Mouse (Mus musculus): Measurements from ENCODE around the gene Tia1.

Tia1 gene

DNA sequence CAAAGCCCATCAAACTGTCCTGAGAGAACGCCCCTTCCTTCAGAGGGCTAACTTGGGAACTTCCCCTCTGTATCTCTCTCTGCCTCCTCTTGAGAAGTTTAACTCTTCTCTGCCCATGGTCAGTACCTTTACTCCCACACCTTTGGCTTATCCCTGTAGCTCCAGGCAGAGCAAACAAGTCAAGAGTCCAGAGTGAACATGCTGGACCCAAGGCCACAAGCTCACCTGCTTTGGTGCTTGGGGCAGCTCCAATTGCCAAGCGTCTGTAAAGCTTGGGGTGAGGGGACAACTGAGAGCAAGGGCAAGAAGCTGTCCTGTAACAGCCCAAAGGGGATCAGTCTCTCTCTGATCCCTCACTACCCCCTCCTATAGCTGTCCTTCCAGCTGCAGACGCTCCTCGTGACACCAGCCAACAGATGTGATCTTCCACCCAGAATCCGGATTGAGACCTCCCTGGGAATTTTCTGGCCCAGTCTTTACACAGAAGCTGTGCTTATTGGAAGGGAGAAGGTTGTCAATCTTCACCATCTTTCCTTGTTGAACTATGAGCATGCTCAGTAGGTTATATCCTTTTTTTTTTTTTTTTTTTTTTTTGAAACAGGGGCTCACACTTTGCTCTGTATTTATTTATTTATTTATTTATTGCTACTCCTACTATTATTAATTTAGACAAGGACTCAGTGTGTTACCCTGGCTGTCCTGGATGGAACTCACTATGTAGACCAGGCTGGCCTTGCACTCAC is 18.5 kb upstream of the Tia1 start:
- no peak for DNase-seq (ENCODE audit: low read depth, low spot score)

- no peak for DNase-seq (ENCODE audit: low read depth, low spot score)
Observed at GRCm38 (mm10) chr6:86387313-86387712, 16.7 kb upstream of the Tia1 start.

DNA sequence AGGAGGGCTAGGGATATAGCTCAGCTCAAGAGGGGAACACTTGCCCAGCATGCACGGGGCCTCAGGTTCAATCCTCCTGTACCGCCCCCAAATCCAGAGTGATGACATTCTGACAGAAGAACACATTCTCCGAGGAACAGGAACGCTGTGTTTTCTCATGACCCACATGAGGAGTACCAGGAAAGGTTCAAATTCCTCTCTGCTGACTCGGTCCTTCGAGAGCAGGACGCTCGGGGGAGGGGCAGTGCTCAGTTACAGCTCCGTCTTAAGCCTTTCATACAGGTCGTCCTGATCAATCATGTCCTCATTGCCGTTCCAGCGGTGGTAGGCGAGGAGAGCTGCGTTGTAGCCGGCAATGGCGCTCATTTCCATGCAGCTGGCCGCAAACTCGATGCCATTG is 15.6 kb upstream of the Tia1 start:
- DNase-seq (ENCODE audit: low read depth, low spot score) = no peak

- DNase-seq (ENCODE audit: low read depth, low spot score) = no peak
Observed at GRCm38 (mm10) chr6:86391326-86391725, 12.7 kb upstream of the Tia1 start.

GRCm38 (mm10) chr6:86393187-86393586 is 10.8 kb upstream of the Tia1 start:
- no peak for DNase-seq (ENCODE audit: low read depth, low spot score)

DNA sequence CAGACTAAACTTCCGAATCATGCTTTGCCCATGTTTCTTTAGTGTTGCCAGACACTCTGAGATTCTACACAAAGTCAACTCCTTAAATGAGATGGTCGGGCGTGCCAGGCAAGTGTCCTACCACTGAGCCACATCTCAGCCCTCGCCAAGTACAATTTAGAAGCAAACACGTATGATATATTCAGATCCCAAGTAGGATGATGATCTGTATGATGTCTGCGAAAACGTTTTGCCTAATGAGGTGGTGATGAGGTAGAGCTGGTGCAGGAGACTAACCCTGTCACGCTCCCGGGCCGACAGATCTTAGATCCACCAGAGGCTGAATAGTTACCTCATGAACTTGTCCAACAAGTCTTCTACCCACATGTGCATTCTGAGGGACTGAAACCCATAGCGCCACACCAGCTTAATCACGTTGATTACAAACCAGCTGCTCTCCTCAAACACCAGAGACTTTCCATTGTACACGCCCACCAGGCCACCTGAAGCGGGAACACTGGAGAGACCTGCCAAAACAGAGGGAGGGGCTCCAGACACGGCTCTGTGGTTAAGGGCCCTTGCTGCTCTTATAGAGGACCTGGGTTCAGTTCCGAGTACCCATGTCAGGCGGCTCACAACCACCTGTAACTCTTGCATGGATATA is 9.8 kb upstream of the Tia1 start:
- no peak for DNase-seq (ENCODE audit: low read depth, low spot score)

GRCm38 (mm10) chr6:86395021-86395420 is 9.0 kb upstream of the Tia1 start:
- no peak for DNase-seq (ENCODE audit: low read depth, low spot score)

GRCm38 (mm10) chr6:86395969-86396368 is 8.1 kb upstream of the Tia1 start:
- DNase-seq (ENCODE audit: low read depth, low spot score) = no peak

DNA sequence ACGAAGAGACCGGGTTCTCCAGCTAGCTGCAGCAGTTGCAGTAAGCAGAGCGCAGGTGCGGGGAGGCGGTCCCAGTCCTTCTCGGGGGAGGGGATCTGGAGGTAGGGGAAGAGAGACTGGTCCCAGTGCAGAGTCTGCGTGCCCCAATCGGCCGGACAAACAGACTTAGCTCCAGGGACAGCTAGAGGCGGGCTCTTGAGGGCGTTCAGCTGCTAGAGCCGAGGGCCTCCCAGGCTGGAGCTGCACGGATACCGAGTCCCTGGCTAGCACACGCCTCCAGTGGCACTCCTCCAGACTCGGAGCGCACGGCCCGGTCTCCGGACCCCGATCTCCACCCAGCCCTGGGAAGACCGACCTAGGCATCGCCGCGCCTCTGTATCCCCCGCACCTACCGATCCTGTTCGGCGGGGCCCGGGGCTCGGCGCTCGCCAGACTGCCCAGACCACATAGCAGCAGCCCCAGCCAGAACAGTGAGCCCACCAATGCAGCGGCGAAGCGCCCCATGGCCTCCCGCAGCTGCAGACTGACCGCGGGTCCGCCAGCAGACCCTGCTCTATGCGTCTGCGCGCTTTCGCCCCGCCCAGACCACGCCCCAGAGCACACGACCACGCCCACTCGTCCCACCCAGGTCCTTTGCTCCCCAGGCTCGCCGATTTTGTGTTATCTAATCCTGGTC is 7.3 kb upstream of the Tia1 start, which contains the start of gene Pcyox1:
Gene Pcyox1, minus strand, starts transcription at position 574 of the 676 bp plus-strand sequence.
- peak; percentile 86 for DNase-seq (ENCODE audit: low read depth, low spot score)

- no peak for DNase-seq (ENCODE audit: low read depth, low spot score)
Observed at GRCm38 (mm10) chr6:86397257-86397980, 6.6 kb upstream of the Tia1 start.

DNA sequence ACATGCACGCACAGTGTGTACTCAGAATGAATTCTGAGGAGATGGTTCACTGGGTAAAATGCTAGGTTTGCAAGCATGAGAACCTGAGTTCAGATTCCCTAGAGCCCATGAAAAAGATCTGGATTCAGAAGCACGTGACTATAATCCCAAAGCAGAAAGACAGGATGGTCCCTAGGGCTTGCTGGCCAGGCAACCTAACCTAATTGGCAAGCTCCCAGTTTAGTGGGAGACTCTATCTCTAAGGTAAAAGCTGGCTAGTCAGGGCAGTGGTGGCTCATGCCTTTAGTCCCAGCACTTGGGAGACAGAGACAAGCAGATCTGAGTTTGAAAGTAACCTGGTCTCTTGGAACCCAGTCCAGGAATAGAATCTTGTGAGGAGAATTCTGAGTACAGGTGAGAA is 5.0 kb upstream of the Tia1 start:
- no peak for DNase-seq (ENCODE audit: low read depth, low spot score)

DNA sequence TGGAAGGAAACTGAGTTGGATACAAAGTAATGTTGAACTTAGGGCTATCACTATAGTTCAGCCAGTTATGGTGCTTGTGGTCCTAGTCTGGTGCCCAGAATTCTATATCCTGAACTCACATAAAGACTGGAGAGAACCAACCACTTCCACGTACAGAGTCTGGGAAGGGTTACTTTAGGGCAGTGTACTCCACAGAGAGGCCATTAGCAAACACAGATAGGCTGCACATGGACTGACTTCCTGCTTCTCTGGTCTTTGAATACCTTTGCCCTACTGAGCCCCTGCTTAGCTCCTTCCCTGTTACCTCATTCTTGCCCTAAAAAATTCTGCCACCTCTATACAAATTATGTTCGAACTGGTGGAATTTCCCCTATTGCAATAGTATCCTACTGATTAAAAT is 4.0 kb upstream of the Tia1 start:
- no peak for DNase-seq (ENCODE audit: low read depth, low spot score)

- peak; percentile 91 for DNase-seq (ENCODE audit: low read depth, low spot score)
Observed at GRCm38 (mm10) chr6:86400972-86401371, 3.0 kb upstream of the Tia1 start.

GRCm38 (mm10) chr6:86402681-86403607 is 1.1 kb upstream of the Tia1 start:
- DNase-seq (ENCODE audit: low read depth, low spot score) = no peak

GRCm38 (mm10) chr6:86403728-86404099 is 305 bp upstream of the Tia1 start:
- DNase-seq (ENCODE audit: low read depth, low spot score) = peak; percentile 85

- peak; percentile 47 for DNase-seq (ENCODE audit: low read depth, low spot score)
Observed at GRCm38 (mm10) chr6:86404996-86405395, 977 bp downstream of the Tia1 start.

DNA sequence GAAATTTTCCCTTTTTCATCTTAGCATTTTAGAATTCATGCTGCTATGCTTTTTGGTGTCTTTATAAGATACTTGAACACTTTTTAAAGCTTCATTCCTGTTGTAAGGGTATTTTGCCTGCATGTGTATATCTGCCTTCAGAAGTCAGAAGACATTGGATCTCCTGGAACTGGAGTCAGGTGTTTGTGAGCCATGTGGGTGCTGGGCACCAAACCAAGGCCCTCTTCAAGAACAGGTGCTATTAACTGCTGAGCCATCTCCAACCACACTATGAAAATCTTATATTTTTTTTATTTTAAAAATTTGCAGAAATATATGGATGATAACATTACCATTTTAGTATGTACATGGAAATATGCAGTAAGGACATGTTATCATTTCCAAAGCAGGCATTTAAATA is 2.3 kb downstream of the Tia1 start:
- no peak for DNase-seq (ENCODE audit: low read depth, low spot score)

DNA sequence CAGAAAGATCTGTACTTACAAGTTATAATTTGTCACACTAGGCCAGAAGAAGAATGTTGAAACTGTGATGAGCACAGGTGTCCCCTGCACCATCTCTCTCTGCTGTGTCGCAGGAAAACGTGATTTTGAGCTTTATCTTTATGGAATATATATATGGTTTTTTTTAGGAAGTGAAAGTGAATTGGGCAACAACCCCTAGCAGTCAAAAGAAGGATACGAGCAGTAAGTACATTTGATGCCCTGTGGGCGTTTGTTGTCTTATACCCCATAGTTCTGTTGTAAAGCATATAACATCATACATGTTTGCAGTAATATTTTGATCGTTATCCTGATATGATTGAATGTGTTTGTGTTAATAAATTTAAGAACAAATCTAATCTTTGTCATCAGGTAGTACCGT is 14.7 kb downstream of the Tia1 start:
- no peak for DNase-seq (ENCODE audit: low read depth, low spot score)

GRCm38 (mm10) chr6:86419239-86419638 is 15.2 kb downstream of the Tia1 start:
- DNase-seq (ENCODE audit: low read depth, low spot score) = no peak

DNA sequence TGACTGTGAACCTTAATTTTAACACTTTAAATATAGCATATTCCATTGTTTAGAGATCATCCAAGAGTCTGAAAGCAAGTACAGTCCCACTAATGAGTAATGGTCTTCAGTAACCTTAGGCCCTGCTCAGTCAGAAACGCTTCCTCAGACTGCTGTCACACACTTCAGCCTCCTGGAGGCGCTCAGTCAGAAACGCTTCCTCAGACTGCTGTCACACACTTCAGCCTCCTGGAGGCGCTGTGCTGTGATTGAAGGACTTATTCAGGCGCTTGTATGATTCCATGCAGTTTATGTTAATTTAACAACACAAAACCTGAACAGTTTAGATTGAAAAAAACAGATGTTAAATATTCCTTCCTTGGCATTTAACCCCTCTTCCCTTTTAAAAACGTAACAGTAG is 16.5 kb downstream of the Tia1 start:
- peak; percentile 82 for DNase-seq (ENCODE audit: low read depth, low spot score)

- no peak for DNase-seq (ENCODE audit: low read depth, low spot score)
Observed at GRCm38 (mm10) chr6:86426358-86426757, 22.3 kb downstream of the Tia1 start, which contains the start of gene Gm44790. Gene Gm44790 (plus strand): TSS chr6:86426658.

Measured in ES-CJ7 (cell line).